Comparison of ENCODE assay signal across 16 mouse cellular contexts in the genomic region with DNA sequence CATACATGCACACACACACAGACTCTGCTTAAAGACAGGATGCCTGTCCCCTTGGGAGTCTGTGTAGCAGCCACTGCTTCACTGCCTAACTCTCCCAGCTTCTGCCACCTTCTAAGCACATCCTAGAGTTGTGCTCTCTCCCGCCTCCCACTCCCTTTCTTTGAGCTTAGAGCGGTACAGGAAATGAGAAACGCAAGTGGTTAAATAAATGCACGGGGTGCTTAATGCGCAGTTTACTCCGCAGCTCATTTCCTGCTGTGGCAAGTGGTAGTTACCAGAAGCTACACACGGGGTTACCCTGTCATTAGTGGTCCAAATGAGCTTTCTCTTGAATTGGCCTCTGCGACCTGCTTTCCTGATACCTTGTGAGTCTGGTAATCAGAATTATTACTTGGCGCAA.
DNase-seq lines count a peak whose midpoint lies in the region; ATAC-seq and TF ChIP-seq lines count a peak whose summit lies in the region.
"Had no signal": no experiment of that assay in that cellular context is flagged by ENCODE, and none has a peak within 500 bp of the region (broad histone marks: within the 10 kb centered on the region; RNA-seq: fewer than 3 reads in every experiment).

No protein-coding gene starts in this region.

- peaks cover 9% of the 10 kb centered on the region; the same call in 1 of the 2 replicates for H3K4me1 ChIP-seq in intestine, embryonic 14.5 days (replicated peaks; ENCODE audit: control insufficient read depth, insufficient read depth, low read length)
- H3K4me1 ChIP-seq in intestine, embryonic 15.5 days (replicated peaks), result peaks cover 3% of the 10 kb centered on the region; the same call in 1 of the 2 replicates
- H3K4me1 ChIP-seq in intestine, postnatal 0 days (replicated peaks; ENCODE audit: control insufficient read depth, insufficient read depth, low read length), result 0 out of 2 replicates have a peak, but pooled peaks cover 3% of the 10 kb centered on the region
- no peaks in the 10 kb centered on the region; the same call in 1 of the 2 replicates for H3K4me1 ChIP-seq in hindbrain, postnatal 0 days (ENCODE audit: insufficient read depth, low read length)

- 64% methylated on average over 9 of the region's 9 CpGs for WGBS in intestine, embryonic 14.5 days
- WGBS in intestine, embryonic 15.5 days, result 63% methylated on average over 9 of the region's 9 CpGs
- 64% methylated on average over 9 of the region's 9 CpGs for WGBS in intestine, postnatal 0 days
- 79% methylated on average over 9 of the region's 9 CpGs for WGBS in hindbrain, postnatal 0 days

- H3K27me3 ChIP-seq in intestine, embryonic 14.5 days (replicated peaks; ENCODE audit: control insufficient read depth, insufficient read depth, low read length), result no peaks in the 10 kb centered on the region
- H3K27me3 ChIP-seq in intestine, embryonic 15.5 days (replicated peaks), result no peaks in the 10 kb centered on the region
- no peaks in the 10 kb centered on the region for H3K27me3 ChIP-seq in intestine, postnatal 0 days (replicated peaks; ENCODE audit: control insufficient read depth, insufficient read depth, low read length)
- no peaks in the 10 kb centered on the region for H3K27me3 ChIP-seq in hindbrain, postnatal 0 days (ENCODE audit: insufficient read depth, low read length)
- H3K27me3 ChIP-seq: embryonic facial prominence, embryonic 12.5 days; hindbrain, embryonic 13.5 days; limb, embryonic 15.5 days had no signal

- TF ChIP-seq CTCF in intestine, postnatal 0 days (IDR thresholded peaks at IDR 0.05; ENCODE audit: low read depth), result no peak
- TF ChIP-seq CTCF in hindbrain, postnatal 0 days (IDR thresholded peaks at IDR 0.05; ENCODE audit: low read depth), result no peak

- no peak for DNase-seq in intestine, embryonic 14.5 days (ENCODE audit: low spot score)
- DNase-seq in CD4-positive, CD25-positive, alpha-beta regulatory T cell, adult 2 months (ENCODE audit: low read depth, low spot score), result peak; percentile 43
- DNase-seq in T-cell, adult 2 months (ENCODE audit: low spot score), result peak; percentile 22
- no peak for DNase-seq in cerebellum, postnatal 14 days
- no peak for DNase-seq in hindbrain, postnatal 0 days (ENCODE audit: low spot score)
- DNase-seq: adrenal gland, adult 2 months; cerebellum, adult 11-12 months; layer of hippocampus, adult 9-11 months; right cerebral cortex, adult 18-20 months had no signal

- H3K27ac ChIP-seq in intestine, embryonic 14.5 days (ENCODE audit: low read depth), result 0 out of 2 replicates have a peak overlapping the region, but pooled peaks have one; percentile 66
- H3K27ac ChIP-seq in intestine, embryonic 15.5 days, result no peak overlapping the region
- H3K27ac ChIP-seq in intestine, postnatal 0 days (ENCODE audit: low read depth, low read length), result peak overlapping the region; percentile 9; the same call in 1 of the 2 replicates
- no peak overlapping the region for H3K27ac ChIP-seq in hindbrain, postnatal 0 days
- H3K27ac ChIP-seq: embryonic facial prominence, embryonic 12.5 days; hindbrain, embryonic 13.5 days; macrophage had no signal

- no peaks in the 10 kb centered on the region for H3K36me3 ChIP-seq in intestine, embryonic 14.5 days (ENCODE audit: control insufficient read depth, insufficient read depth, low read length)
- no peaks in the 10 kb centered on the region for H3K36me3 ChIP-seq in intestine, embryonic 15.5 days
- H3K36me3 ChIP-seq in intestine, postnatal 0 days (ENCODE audit: control insufficient read depth, insufficient read depth), result no peaks in the 10 kb centered on the region
- H3K36me3 ChIP-seq in hindbrain, postnatal 0 days (ENCODE audit: insufficient read depth, low read length), result no peaks in the 10 kb centered on the region
- H3K36me3 ChIP-seq: embryonic facial prominence, embryonic 12.5 days; hindbrain, embryonic 13.5 days; limb, embryonic 15.5 days had no signal

- H3K4me3 ChIP-seq in intestine, embryonic 14.5 days (ENCODE audit: low read depth, low read length), result no peak overlapping the region
- H3K4me3 ChIP-seq in intestine, embryonic 15.5 days (replicated peaks), result no peak overlapping the region
- no peak overlapping the region for H3K4me3 ChIP-seq in intestine, postnatal 0 days (ENCODE audit: low read depth, low read length)
- no peak overlapping the region for H3K4me3 ChIP-seq in hindbrain, postnatal 0 days (ENCODE audit: low read length)
- H3K4me3 ChIP-seq: embryonic facial prominence, embryonic 12.5 days; hindbrain, embryonic 13.5 days; limb, embryonic 15.5 days had no signal

- no peak overlapping the region for H3K4me2 ChIP-seq in intestine, embryonic 14.5 days (ENCODE audit: low read length)
- H3K4me2 ChIP-seq in intestine, embryonic 15.5 days (replicated peaks), result no peak overlapping the region
- H3K4me2 ChIP-seq in intestine, postnatal 0 days (replicated peaks; ENCODE audit: low read depth), result no peak overlapping the region
- no peak overlapping the region for H3K4me2 ChIP-seq in hindbrain, postnatal 0 days (ENCODE audit: low read depth, low read length)
- H3K4me2 ChIP-seq: embryonic facial prominence, embryonic 12.5 days; hindbrain, embryonic 13.5 days; limb, embryonic 15.5 days had no signal

- no peak overlapping the region for H3K9ac ChIP-seq in intestine, embryonic 14.5 days (ENCODE audit: low read length)
- no peak overlapping the region for H3K9ac ChIP-seq in intestine, embryonic 15.5 days
- H3K9ac ChIP-seq in intestine, postnatal 0 days (ENCODE audit: low read depth, low read length), result no peak overlapping the region
- no peak overlapping the region for H3K9ac ChIP-seq in hindbrain, postnatal 0 days (replicated peaks; ENCODE audit: low read length)
- H3K9ac ChIP-seq: embryonic facial prominence, embryonic 12.5 days; hindbrain, embryonic 13.5 days; limb, embryonic 15.5 days had no signal

- no peak for ATAC-seq in intestine, embryonic 14.5 days (replicated peaks; ENCODE audit: low FRiP score, low TSS enrichment, low read depth)
- ATAC-seq in intestine, embryonic 15.5 days, result no peak
- ATAC-seq in intestine, postnatal 0 days, result no peak
- no peak for ATAC-seq in hindbrain, postnatal 0 days
- ATAC-seq: forebrain, embryonic 16.5 days had no signal

- H3K9me3 ChIP-seq in intestine, embryonic 14.5 days (ENCODE audit: control insufficient read depth, low read length), result no peaks in the 10 kb centered on the region
- no peaks in the 10 kb centered on the region for H3K9me3 ChIP-seq in intestine, embryonic 15.5 days
- H3K9me3 ChIP-seq in intestine, postnatal 0 days (ENCODE audit: control insufficient read depth), result no peaks in the 10 kb centered on the region
- no peaks in the 10 kb centered on the region for H3K9me3 ChIP-seq in hindbrain, postnatal 0 days (ENCODE audit: low read length)
- H3K9me3 ChIP-seq: embryonic facial prominence, embryonic 12.5 days; hindbrain, embryonic 13.5 days; limb, embryonic 15.5 days had no signal

Comparison
In these comparisons a context has a peak if more than half of its experiments do, and no peak if none do; other contexts are left out.
1. H3K27ac ChIP-seq: peak in intestine, embryonic 14.5 days (single experiment) and intestine, postnatal 0 days (single experiment); none in intestine, embryonic 15.5 days (single experiment) and hindbrain, postnatal 0 days (single experiment).
2. DNase-seq: peak in CD4-positive, CD25-positive, alpha-beta regulatory T cell, adult 2 months (single experiment) and T-cell, adult 2 months (single experiment); none in intestine, embryonic 14.5 days (single experiment), cerebellum, postnatal 14 days (0 of 2) and hindbrain, postnatal 0 days (single experiment).